Mouse (Mus musculus) liver, embryonic 14.5 days (tissue): ENCODE data around the gene Arpin. TPM values are rescaled to one million over a fixed set of nuclear protein-coding genes. Genes with fewer than 3 reads are reported as not detected.

Experiments used
- ATAC-seq: fragments of 200-750 bp; cut with Nextera tagmentation; 2 replicates; pipeline ENCODE4 v1.8.0; 2017; ENCODE audit warnings: moderate number of reproducible peaks, mild to moderate bottlenecking, moderate library complexity; ENCODE audit not compliant: insufficient read depth
- DNase-seq, 3 experiments: peaks; one replicate each; pipeline ENCODE4 v3.0.0-alpha.2; 2012 to 2013; ENCODE audit warnings: low read depth in 3 of 3, low spot score in 3 of 3
- H3K27ac ChIP-seq: fragments of 300-500 bp; sonication (generic); 2 replicates; pipeline ENCODE4 v1.5.1; 2014; ENCODE audit warnings: moderate library complexity, mild to moderate bottlenecking, control low read depth, inconsistent platforms
- H3K27me3 ChIP-seq: fragments of 300-500 bp; sonication (generic); 2 replicates; pipeline ENCODE4 v1.6.1; 2014; ENCODE audit warnings: mild to moderate bottlenecking, low read length, moderate library complexity; ENCODE audit not compliant: control insufficient read depth, insufficient read depth
- H3K36me3 ChIP-seq: fragments of 300-500 bp; sonication (generic); replicated peaks from 2 replicates; pipeline ENCODE4 v1.6.1; 2014; ENCODE audit warnings: low read depth; ENCODE audit not compliant: control insufficient read depth, insufficient read depth
- H3K4me1 ChIP-seq, 2 experiments: fragments of 200-500 bp in 1 of 2; fragments of 300-500 bp in 1 of 2; sonication (generic) in 1 of 2; replicated peaks; 2 replicates each; pipeline ENCODE4 v1.6.1; 2012 to 2014; ENCODE audit warnings: antibody characterized with exemption in 1 of 2, inconsistent platforms in 1 of 2, low read length in 1 of 2; ENCODE audit not compliant: control insufficient read depth in 2 of 2, insufficient read depth in 2 of 2
- H3K4me2 ChIP-seq: fragments of 300-500 bp; sonication (generic); 2 replicates; pipeline ENCODE4 v1.6.1; 2014; ENCODE audit warnings: low read depth, mild to moderate bottlenecking, control low read depth, moderate library complexity
- H3K4me3 ChIP-seq, 2 experiments: fragments of 200-500 bp in 1 of 2; fragments of 300-500 bp in 1 of 2; sonication (generic) in 1 of 2; 2 replicates each; pipeline ENCODE4 v1.5.1; 2012 to 2014; ENCODE audit warnings: low read depth in 2 of 2, low read length in 2 of 2, mild to moderate bottlenecking in 2 of 2, control low read depth in 1 of 2, inconsistent platforms in 1 of 2, moderate library complexity in 1 of 2; ENCODE audit not compliant: insufficient read depth in 1 of 2
- H3K9ac ChIP-seq: fragments of 300-500 bp; sonication (generic); replicated peaks from 2 replicates; pipeline ENCODE4 v1.6.1; 2014; ENCODE audit warnings: mild to moderate bottlenecking, control low read depth, moderate library complexity
- H3K9me3 ChIP-seq: fragments of 300-500 bp; sonication (generic); 2 replicates; pipeline ENCODE4 v1.6.1; 2016; ENCODE audit warnings: low read length, mixed read lengths; ENCODE audit not compliant: control insufficient read depth
- CTCF ChIP-seq: IDR thresholded peaks from 2 replicates; pipeline ENCODE4 v1.5.1; 2016; ENCODE audit warnings: antibody characterized with exemption, low read depth, control low read depth
- EP300 ChIP-seq: IDR thresholded peaks from 2 replicates; pipeline ENCODE4 v1.6.1; 2016; ENCODE audit warnings: antibody characterized with exemption, low read depth
- WGBS: fragments of 180-500 bp; shearing (Covaris S2); extraction: QIAGEN DNeasy Blood & Tissue Kit; methylation state at CpG from one replicate; pipeline ENCODE4 v1.1.7; 2014; ENCODE audit not compliant: insufficient replicate concordance; 5-methylcytosine and 5-hydroxymethylcytosine counted together
- microRNA-seq: library from miRNA; unstranded; fragments of <30 nt; microRNA quantifications from one replicate; pipeline ENCODE4, GENCODE M21; 2016
- polyA plus RNA-seq, 2 experiments: library from polyadenylated mRNA; depleted of rRNA in 1 of 2; stranded (reverse) in 1 of 2; unstranded in 1 of 2; fragments of >200 nt; fragmentation: Nextera tagmentation in 1 of 2; extraction: Ambion mirVana in 1 of 2; gene quantifications; 2 replicates each; pipeline versions ENCODE4 v1.2.1 to v1.2.3; 2012 to 2014

Arpin gene
- polyA plus RNA-seq, 2 experiments = 1.9 to 3.1 TPM

DNA sequence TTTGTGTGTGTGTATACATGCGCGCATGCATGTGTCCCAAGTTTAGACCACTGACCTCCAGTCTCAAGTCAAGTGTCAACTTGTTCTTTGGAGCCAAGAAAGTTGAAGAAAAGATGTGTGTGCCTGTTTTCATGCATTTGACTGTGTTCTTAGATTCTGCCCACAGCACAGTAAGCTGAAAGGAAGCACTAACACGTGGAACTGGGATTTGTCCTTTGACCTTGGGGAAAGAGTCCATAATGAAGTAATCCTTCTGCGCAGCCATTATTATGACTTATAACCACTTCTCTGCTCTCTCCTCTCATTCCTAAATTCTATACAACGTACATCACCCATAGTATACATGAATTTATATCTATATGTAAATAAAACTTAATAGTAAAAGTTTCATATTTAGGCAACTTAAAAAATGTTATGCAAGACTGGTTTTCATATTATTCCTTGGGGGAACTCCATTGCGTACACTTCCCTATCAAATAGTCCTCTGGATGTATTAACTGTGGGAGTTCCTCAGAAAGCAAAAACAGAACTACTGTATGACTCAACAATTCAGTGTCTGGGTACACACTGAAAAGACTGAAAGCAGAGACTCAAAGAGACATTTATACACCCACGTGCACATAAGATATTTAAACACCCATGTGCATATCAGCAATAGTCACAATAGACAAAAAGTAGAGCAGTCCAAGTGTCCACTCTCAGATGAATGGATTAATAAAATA, 51.4 kb downstream of the Arpin start:
- WGBS = 75% methylated on average over 7 of the region's 7 CpGs
- no peak overlapping the region for H3K9ac ChIP-seq
- DNase-seq = no peak
- H3K4me3 ChIP-seq = no peak overlapping the region
- H3K36me3 ChIP-seq = peaks cover 3% of the 10 kb centered on the region; the same call in 1 of the 2 replicates
- no peak for ATAC-seq
- H3K4me1 ChIP-seq = no peaks in the 10 kb centered on the region
- no peak overlapping the region for H3K4me2 ChIP-seq
- H3K27me3 ChIP-seq = no peaks in the 10 kb centered on the region
- H3K27ac ChIP-seq = no peak overlapping the region
- no peaks in the 10 kb centered on the region for H3K9me3 ChIP-seq
- no peak for TF ChIP-seq EP300
- TF ChIP-seq CTCF = no peak

DNA sequence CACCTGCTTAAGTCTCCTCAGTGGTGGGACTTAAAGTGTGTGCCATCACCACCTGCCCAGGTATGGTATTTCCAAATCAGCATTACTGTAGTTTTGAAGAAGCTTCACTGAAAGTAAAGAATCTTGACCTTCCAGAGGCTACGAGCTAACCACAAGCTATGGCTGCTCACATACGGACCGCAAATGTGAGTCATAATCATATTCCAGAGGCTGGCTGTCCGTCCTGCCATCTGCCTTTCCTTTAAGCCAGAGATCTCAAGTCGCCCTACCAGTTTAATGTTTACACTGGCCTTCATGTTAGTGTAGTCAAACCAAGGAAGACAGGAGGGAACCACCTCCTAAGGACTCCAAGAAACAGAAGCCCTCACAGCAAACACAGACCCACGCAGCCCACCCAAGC, 53.3 kb downstream of the Arpin start:
- Histone ChIP-seq H3K9me3 (no peaks in the 10 kb centered on the region), H3K4me2 (no peak overlapping the region), H3K9ac (no peak overlapping the region), H3K27me3 (no peaks in the 10 kb centered on the region), H3K4me3 (no peak overlapping the region), H3K27ac (no peak overlapping the region), H3K4me1 (no peaks in the 10 kb centered on the region), H3K36me3 (peaks cover 3% of the 10 kb centered on the region; the same call in 1 of the 2 replicates)
- DNase-seq (no peak), ATAC-seq (no peak)
- WGBS = 72% methylated on average over 6 of the region's 6 CpGs
- no peak for TF ChIP-seq EP300
- no peak for TF ChIP-seq CTCF

DNA sequence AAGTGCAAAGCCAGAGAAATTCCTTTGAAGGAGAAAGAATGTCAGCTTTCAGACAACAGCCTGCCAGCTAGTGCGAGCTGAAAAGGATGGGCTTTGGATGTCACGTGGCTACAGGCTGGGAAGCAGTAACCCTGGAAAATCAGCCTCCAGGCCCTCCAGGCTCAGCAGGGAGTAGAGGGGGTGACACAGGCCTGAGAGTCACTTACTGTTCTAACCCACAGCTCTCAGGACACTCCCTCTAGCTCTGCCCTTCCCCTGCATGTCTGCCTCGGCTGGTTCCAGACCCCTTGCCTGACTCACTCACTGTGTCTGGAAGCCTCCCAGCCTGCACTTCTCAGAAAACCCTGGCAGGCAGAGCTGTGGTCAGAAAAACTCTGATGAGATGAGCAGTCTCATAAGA, 54.2 kb downstream of the Arpin start:
- no peak for ATAC-seq
- Histone ChIP-seq H3K27me3 (no peaks in the 10 kb centered on the region), H3K4me2 (no peak overlapping the region), H3K4me1 (no peaks in the 10 kb centered on the region), H3K27ac (no peak overlapping the region), H3K9me3 (no peaks in the 10 kb centered on the region), H3K4me3 (no peak overlapping the region), H3K9ac (no peak overlapping the region), H3K36me3 (peaks cover 3% of the 10 kb centered on the region; the same call in 1 of the 2 replicates)
- no peak for DNase-seq
- no peak for TF ChIP-seq EP300
- no peak for TF ChIP-seq CTCF
- 64% methylated on average over 3 of the region's 3 CpGs for WGBS

DNA sequence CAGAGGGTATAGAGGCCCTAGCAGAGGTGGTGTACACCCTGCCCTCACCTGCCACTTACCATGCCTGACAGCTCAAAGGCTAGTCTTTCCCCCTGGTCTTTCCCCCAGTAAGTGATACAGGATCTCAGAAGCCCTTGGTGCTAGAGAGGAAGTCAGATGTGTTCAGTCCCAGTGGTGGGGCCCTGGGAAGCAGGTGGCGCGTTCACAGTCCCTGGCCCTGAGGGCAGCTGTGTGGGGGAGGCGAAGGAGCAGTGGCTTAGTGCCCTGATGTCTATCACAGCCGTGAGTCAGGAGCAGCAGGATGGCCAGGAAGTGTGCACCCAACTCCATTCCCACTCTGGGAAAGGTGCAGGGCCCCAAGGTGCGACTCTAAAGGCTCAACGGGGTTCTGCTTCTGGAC, 55.1 kb downstream of the Arpin start:
- ATAC-seq (no peak), DNase-seq (no peak)
- 85% methylated on average over 6 of the region's 6 CpGs for WGBS
- Histone ChIP-seq H3K4me3 (no peak overlapping the region), H3K9ac (no peak overlapping the region), H3K27ac (no peak overlapping the region), H3K4me2 (no peak overlapping the region), H3K27me3 (no peaks in the 10 kb centered on the region), H3K9me3 (no peaks in the 10 kb centered on the region), H3K36me3 (peaks cover 3% of the 10 kb centered on the region; the same call in 1 of the 2 replicates), H3K4me1 (no peaks in the 10 kb centered on the region)
- no peak for TF ChIP-seq CTCF
- TF ChIP-seq EP300 = no peak

DNA sequence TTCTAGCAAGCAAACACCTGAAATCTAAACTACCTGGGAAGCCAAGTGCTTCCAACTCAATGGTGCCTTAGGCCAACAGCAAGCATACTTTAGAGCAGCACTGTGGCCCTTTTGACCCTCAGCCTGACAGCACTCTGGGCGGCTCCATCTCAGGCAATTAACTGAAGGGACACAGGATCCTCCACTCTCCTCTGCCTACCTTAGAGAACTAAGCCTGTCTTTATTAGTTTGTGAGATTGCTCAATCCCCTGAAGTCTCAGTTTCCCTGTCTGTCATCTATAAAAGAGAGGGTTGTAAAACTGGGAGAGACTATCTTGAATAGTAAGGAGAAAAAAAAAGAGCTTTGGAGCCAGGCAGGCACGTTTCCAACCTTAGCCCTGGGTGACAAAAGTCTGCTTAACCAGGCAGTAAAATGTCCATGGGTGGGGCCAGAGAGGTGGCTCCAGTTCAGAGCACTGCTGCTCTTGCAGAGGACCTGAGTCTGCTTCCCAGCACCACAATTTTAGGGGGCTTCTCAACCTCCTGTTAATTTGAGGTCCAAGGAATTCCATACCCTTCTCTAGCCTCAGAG, 56.6 kb downstream of the Arpin start:
- Histone ChIP-seq H3K4me2 (no peak overlapping the region), H3K4me3 (no peak overlapping the region), H3K27ac (no peak overlapping the region), H3K27me3 (no peaks in the 10 kb centered on the region), H3K36me3 (peaks cover 3% of the 10 kb centered on the region; the same call in 1 of the 2 replicates), H3K4me1 (no peaks in the 10 kb centered on the region), H3K9ac (no peak overlapping the region), H3K9me3 (no peaks in the 10 kb centered on the region)
- WGBS = 60% methylated on average over 2 of the region's 2 CpGs
- ATAC-seq (no peak), DNase-seq (no peak)
- no peak for TF ChIP-seq EP300
- TF ChIP-seq CTCF = no peak

Small RNA genes lying within 50 kb of the gene (microRNA-seq; reads per million reads assigned to microRNA genes)
- not detected for gene Gm24541

Other genes with a start within 250 kb of the Arpin start
- 0.23 and 0.56 TPM in 2 replicates for gene Kif7, start 219.6 kb downstream of the Arpin start, polyA plus RNA-seq (2012; rRNA removed)
- gene Kif7, start 219.6 kb downstream of the Arpin start, polyA plus RNA-seq (2014; fragmentation: Nextera tagmentation; extraction: Ambion mirVana) = 0.14 and 0.15 TPM in 2 replicates
- not detected in 2 replicates for gene Plin1, start 202.5 kb downstream of the Arpin start, polyA plus RNA-seq (2012; rRNA removed)
- not detected in 2 replicates for gene Plin1, start 202.5 kb downstream of the Arpin start, polyA plus RNA-seq (2014; fragmentation: Nextera tagmentation; extraction: Ambion mirVana)
- gene Pex11a, start 192.2 kb downstream of the Arpin start, polyA plus RNA-seq (2012; rRNA removed) = 0.81 and 1.1 TPM in 2 replicates
- gene Pex11a, start 192.2 kb downstream of the Arpin start, polyA plus RNA-seq (2014; fragmentation: Nextera tagmentation; extraction: Ambion mirVana) = 1.5 and 2.3 TPM in 2 replicates
- 0.03 and 0.04 TPM in 2 replicates for gene Wdr93, start 192.2 kb downstream of the Arpin start, polyA plus RNA-seq (2012; rRNA removed)
- 0.08 and 0.14 TPM in 2 replicates for gene Wdr93, start 192.2 kb downstream of the Arpin start, polyA plus RNA-seq (2014; fragmentation: Nextera tagmentation; extraction: Ambion mirVana)
- gene Mesp1, start 141.6 kb downstream of the Arpin start, polyA plus RNA-seq (2012; rRNA removed) = 0.02 TPM in 1 of 2 replicates, not detected in the other
- gene Mesp1, start 141.6 kb downstream of the Arpin start, polyA plus RNA-seq (2014; fragmentation: Nextera tagmentation; extraction: Ambion mirVana) = not detected in 2 replicates
- 0.04 TPM in 1 of 2 replicates, not detected in the other for gene Mesp2, start 124.6 kb downstream of the Arpin start, polyA plus RNA-seq (2012; rRNA removed)
- 0.06 TPM in 1 of 2 replicates, not detected in the other for gene Mesp2, start 124.6 kb downstream of the Arpin start, polyA plus RNA-seq (2014; fragmentation: Nextera tagmentation; extraction: Ambion mirVana)
- 16.1 and 16.9 TPM in 2 replicates for gene Anpep, start 74.3 kb downstream of the Arpin start, polyA plus RNA-seq (2012; rRNA removed)
- 14.9 and 18.1 TPM in 2 replicates for gene Anpep, start 74.3 kb downstream of the Arpin start, polyA plus RNA-seq (2014; fragmentation: Nextera tagmentation; extraction: Ambion mirVana)
- gene Ap3s2, start 14.7 kb downstream of the Arpin start, polyA plus RNA-seq (2012; rRNA removed) = 4.9 and 5.6 TPM in 2 replicates
- 10.5 and 12.2 TPM in 2 replicates for gene Ap3s2, start 14.7 kb downstream of the Arpin start, polyA plus RNA-seq (2014; fragmentation: Nextera tagmentation; extraction: Ambion mirVana)
- 5.9 and 6.5 TPM in 2 replicates for gene Zfp710, start 89.5 kb upstream of the Arpin start, polyA plus RNA-seq (2012; rRNA removed)
- 3.7 and 4.0 TPM in 2 replicates for gene Zfp710, start 89.5 kb upstream of the Arpin start, polyA plus RNA-seq (2014; fragmentation: Nextera tagmentation; extraction: Ambion mirVana)
- 83.7 and 88.2 TPM in 2 replicates for gene Idh2, start 180.0 kb upstream of the Arpin start, polyA plus RNA-seq (2012; rRNA removed)
- 128 and 132 TPM in 2 replicates for gene Idh2, start 180.0 kb upstream of the Arpin start, polyA plus RNA-seq (2014; fragmentation: Nextera tagmentation; extraction: Ambion mirVana)